Mouse (Mus musculus) forebrain, embryonic 14.5 days (tissue): Measurements from ENCODE around the gene Nova2. TPM values are rescaled to one million over a fixed set of nuclear protein-coding genes. Genes with fewer than 3 reads are reported as not detected.

Source experiments
- ATAC-seq: fragments of 200-750 bp; cut with Nextera tagmentation; 2 replicates; pipeline ENCODE4 v1.8.0; 2017; ENCODE audit warnings: mild to moderate bottlenecking, moderate library complexity
- DNase-seq: peaks from one replicate; pipeline ENCODE4 v3.0.0-alpha.2; 2015; ENCODE audit warnings: low spot score
- H3K27ac ChIP-seq: fragments of 300-500 bp; sonication (generic); 2 replicates; pipeline ENCODE4 v1.5.1; 2014; ENCODE audit warnings: low read depth, mild to moderate bottlenecking, control low read depth, low read length, moderate library complexity
- H3K27me3 ChIP-seq: fragments of 300-500 bp; sonication (generic); replicated peaks from 2 replicates; pipeline ENCODE4 v1.6.1; 2014; ENCODE audit warnings: low read length, control low read depth, mixed read lengths; ENCODE audit not compliant: control insufficient read depth, insufficient read depth
- H3K36me3 ChIP-seq: fragments of 300-500 bp; sonication (generic); 2 replicates; pipeline ENCODE4 v1.6.1; 2014; ENCODE audit warnings: low read length, control low read depth; ENCODE audit not compliant: control insufficient read depth, insufficient read depth
- H3K4me1 ChIP-seq: fragments of 300-500 bp; sonication (generic); 2 replicates; pipeline ENCODE4 v1.6.1; 2014; ENCODE audit warnings: antibody characterized with exemption, low read length, control low read depth; ENCODE audit not compliant: control insufficient read depth, insufficient read depth
- H3K4me2 ChIP-seq: fragments of 300-500 bp; sonication (generic); 2 replicates; pipeline ENCODE4 v1.6.1; 2014; ENCODE audit warnings: mild to moderate bottlenecking, control low read depth, low read length
- H3K4me3 ChIP-seq: fragments of 300-500 bp; sonication (generic); 2 replicates; pipeline ENCODE4 v1.5.1; 2014; ENCODE audit warnings: low read depth, low read length, control low read depth
- H3K9ac ChIP-seq: fragments of 300-500 bp; sonication (generic); 2 replicates; pipeline ENCODE4 v1.6.1; 2014; ENCODE audit warnings: mild to moderate bottlenecking, low read length, control low read depth, moderate library complexity
- H3K9me3 ChIP-seq: fragments of 300-500 bp; sonication (generic); replicated peaks from 2 replicates; pipeline ENCODE4 v1.6.1; 2016; ENCODE audit warnings: low read length, control low read depth, mixed read lengths; ENCODE audit not compliant: control insufficient read depth
- WGBS: fragments of 180-500 bp; shearing (Covaris S2); extraction: QIAGEN DNeasy Blood & Tissue Kit; methylation state at CpG from one replicate; pipeline ENCODE4 v1.1.7; 2014; 5-methylcytosine and 5-hydroxymethylcytosine counted together
- polyA plus RNA-seq: library from polyadenylated mRNA; unstranded; fragments of >200 nt; fragmentation: Nextera tagmentation; extraction: Ambion mirVana; gene quantifications from 2 replicates; pipeline ENCODE4 v1.2.1, GENCODE M21; 2014

The Nova2 gene
- polyA plus RNA-seq, 1 experiment from 2014 or later, result 13.1 TPM

DNA sequence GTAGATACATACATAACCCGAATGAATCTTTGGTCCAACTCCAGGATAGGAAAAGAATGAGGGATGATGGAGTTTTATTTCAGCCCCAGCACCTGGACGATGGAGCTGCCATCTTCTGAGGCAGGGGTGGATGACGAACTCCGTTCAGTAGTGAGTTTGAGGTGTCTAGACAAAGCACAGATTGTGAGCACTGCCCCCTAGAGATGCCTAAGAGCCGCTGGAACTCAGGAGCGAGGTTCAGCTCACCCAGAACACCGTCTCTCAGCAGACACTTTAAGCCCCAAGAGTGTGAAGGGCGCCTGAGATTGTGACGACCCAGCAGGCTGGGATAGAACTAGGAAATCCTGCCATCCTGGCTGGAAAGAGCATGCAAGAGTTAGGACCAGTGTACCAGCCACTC is 73.1 kb downstream of the Nova2 start:
- H3K9ac ChIP-seq, result peak overlapping the region; percentile 13; the same call in 1 of the 2 replicates
- no peaks in the 10 kb centered on the region for H3K9me3 ChIP-seq
- H3K4me1 ChIP-seq, result no peaks in the 10 kb centered on the region
- WGBS, result 30% methylated on average over 9 of the region's 9 CpGs
- DNase-seq (peak; percentile 36), ATAC-seq (no peak)
- no peaks in the 10 kb centered on the region for H3K27me3 ChIP-seq
- no peak overlapping the region for H3K4me2 ChIP-seq
- H3K36me3 ChIP-seq, result no peaks in the 10 kb centered on the region
- H3K4me3 ChIP-seq, result no peak overlapping the region
- H3K27ac ChIP-seq, result no peak overlapping the region

DNA sequence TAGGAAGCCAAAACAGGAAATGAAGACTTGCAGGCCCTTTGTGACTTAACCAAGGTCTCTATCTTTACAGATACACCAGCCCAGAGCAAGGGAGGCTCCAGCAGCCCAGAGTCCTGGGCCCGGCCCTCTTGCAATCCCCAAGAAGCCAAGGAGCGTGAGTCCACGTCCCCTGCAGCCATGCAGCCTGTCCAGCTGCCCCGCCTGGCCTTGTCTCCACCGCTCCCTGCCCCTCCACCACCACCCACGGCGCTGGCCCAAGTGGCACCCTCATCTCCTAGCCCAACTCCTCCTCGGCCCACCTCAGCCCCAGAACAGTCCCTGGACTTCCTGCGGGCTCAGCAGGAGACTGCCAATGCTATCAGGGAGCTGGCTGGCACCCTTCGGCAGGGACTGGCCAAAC is 74.7 kb downstream of the Nova2 start:
- Histone ChIP-seq H3K27ac (no peak overlapping the region), H3K27me3 (no peaks in the 10 kb centered on the region), H3K36me3 (peaks cover 7% of the 10 kb centered on the region), H3K4me3 (peak overlapping the region; percentile 5; the same call in 1 of the 2 replicates), H3K9ac (peak overlapping the region; percentile 43; the same call in 1 of the 2 replicates), H3K4me2 (peak overlapping the region; percentile 21; the same call in 1 of the 2 replicates), H3K9me3 (no peaks in the 10 kb centered on the region), H3K4me1 (peaks cover 9% of the 10 kb centered on the region)
- DNase-seq (no peak), ATAC-seq (no peak)
- 69% methylated on average over 10 of the region's 10 CpGs for WGBS

DNA sequence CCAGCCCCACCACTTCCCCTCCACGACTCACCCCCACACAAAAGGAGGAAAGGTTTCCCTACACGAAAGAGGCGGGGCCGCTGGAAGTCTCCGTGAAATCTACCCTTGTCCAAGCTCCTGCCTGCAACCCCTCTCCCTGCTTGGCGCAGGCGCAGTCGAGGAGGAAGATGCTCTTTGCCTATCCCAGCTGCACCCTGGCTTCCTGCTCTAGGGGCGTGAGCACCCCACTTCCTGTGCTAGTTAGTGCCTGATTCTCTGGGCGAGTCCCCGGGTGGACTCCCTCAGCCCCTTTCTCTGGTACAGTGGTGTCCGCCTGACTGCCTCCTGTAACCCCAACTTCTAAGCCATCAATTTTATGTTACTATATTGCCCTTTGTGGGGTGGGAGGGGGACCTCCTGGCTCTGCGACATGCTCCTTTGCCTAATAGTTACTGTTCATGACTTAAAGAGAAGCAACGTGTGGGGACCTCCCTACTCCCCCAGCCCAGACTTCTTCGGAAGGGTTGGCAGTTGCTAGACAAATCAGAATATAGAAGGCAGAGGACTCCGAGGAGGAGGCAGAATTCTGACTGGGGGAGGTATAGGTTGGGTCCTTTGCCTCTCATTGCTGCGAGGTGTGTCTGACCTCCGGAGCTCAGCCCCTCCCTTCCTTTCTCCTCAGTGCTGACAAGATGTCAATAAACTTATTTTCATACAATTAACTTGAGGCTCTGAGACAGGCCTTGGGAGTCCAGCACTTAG is 75.5 kb downstream of the Nova2 start:
- H3K27me3 ChIP-seq, result no peaks in the 10 kb centered on the region
- H3K27ac ChIP-seq, result no peak overlapping the region
- DNase-seq (no peak), ATAC-seq (no peak)
- peaks cover 11% of the 10 kb centered on the region for H3K4me1 ChIP-seq
- H3K4me3 ChIP-seq, result peak overlapping the region; percentile 5; the same call in 1 of the 2 replicates
- H3K9ac ChIP-seq, result peak overlapping the region; percentile 43; the same call in 1 of the 2 replicates
- WGBS, result 44% methylated on average over 18 of the region's 18 CpGs
- peak overlapping the region; percentile 21; the same call in 1 of the 2 replicates for H3K4me2 ChIP-seq
- no peaks in the 10 kb centered on the region for H3K9me3 ChIP-seq
- peaks cover 15% of the 10 kb centered on the region for H3K36me3 ChIP-seq

- peaks cover 17% of the 10 kb centered on the region for H3K36me3 ChIP-seq
- no peaks in the 10 kb centered on the region for H3K27me3 ChIP-seq
- 0 out of 2 replicates have a peak overlapping the region, but pooled peaks have one; percentile 77 for H3K9ac ChIP-seq
- H3K27ac ChIP-seq, result no peak overlapping the region
- DNase-seq, result no peak
- peaks cover 12% of the 10 kb centered on the region for H3K4me1 ChIP-seq
- no peak for ATAC-seq
- H3K4me2 ChIP-seq, result no peak overlapping the region
- 83% methylated on average over 3 of the region's 3 CpGs for WGBS
- no peak overlapping the region for H3K4me3 ChIP-seq
- H3K9me3 ChIP-seq, result no peaks in the 10 kb centered on the region
Measured at GRCm38 (mm10) chr7:19001807-19002085, 76.1 kb downstream of the Nova2 start.

DNA sequence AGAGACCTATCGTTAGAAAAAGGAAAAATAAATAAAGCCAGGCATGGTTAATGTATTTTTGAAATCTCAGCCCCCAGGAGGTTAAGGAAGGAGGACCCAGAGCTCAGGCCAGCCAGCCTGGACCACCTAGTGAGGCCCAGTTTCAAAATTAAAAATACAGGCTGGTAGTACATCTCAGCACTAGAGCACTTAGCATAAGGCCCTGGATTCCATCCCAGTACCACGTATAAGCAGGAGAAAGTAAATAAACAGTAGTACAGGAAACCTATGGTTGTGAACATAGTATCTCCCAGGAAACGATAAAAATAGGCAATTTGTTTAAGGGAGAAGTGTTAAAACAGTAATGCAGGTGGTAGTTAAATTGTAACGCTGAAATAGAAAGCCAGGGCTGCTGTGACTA is 76.4 kb downstream of the Nova2 start:
- no peak for ATAC-seq
- Histone ChIP-seq H3K4me3 (peak overlapping the region; percentile 37), H3K9me3 (no peaks in the 10 kb centered on the region), H3K36me3 (peaks cover 21% of the 10 kb centered on the region), H3K27me3 (no peaks in the 10 kb centered on the region), H3K27ac (peak overlapping the region; percentile 54; the same call in 1 of the 2 replicates), H3K9ac (peak overlapping the region; percentile 77), H3K4me2 (peak overlapping the region; percentile 69), H3K4me1 (peaks cover 14% of the 10 kb centered on the region)
- 48% methylated on average over 4 of the region's 4 CpGs for WGBS
- no peak for DNase-seq

- DNase-seq (peak; percentile 97), ATAC-seq (peak; percentile 71)
- Histone ChIP-seq H3K27me3 (no peaks in the 10 kb centered on the region), H3K4me1 (peaks cover 14% of the 10 kb centered on the region), H3K4me3 (peak overlapping the region; percentile 37), H3K36me3 (peaks cover 28% of the 10 kb centered on the region), H3K9me3 (no peaks in the 10 kb centered on the region), H3K27ac (peak overlapping the region; percentile 54), H3K4me2 (peak overlapping the region; percentile 69), H3K9ac (peak overlapping the region; percentile 77)
- 3% methylated on average over 16 of the region's 17 CpGs for WGBS
Measured at GRCm38 (mm10) chr7:19002848-19003498, 77.3 kb downstream of the Nova2 start.

DNA sequence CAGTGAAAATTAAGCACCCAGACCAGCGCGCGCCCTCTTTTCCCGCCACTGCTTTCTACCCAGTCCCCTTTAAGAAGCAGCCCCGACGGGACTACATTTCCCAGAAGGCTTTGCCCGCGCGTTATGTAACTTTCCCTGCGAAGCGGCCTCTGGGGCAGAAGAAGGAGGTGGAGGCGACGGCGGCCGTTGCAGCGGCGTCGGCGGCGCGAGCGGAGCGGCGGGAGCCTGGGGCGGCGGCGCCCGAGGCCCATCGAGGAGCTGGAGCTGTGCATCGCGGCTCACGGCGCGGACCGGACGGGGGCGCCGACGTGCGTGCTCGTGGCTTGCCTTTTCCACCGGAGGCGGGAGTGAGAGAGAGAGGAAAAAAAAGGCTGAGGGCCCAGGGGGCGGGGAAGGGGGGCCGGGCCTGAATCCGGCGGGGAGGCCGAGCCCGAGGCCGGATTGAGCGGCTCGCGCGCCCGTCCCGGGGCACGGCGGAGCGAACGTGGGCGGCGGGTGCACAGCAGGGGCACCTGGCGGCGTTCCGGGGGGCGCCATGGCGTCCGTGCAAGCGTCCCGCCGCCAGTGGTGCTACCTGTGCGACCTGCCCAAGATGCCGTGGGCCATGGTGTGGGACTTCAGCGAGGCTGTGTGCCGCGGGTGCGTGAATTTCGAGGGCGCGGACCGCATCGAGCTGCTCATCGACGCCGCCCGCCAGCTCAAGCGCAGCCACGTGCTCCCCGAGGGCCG is 78.4 kb downstream of the Nova2 start, which contains the start of gene Irf2bp1:
TSS of gene Irf2bp1 (plus strand) at position 143 of the 729 bp plus-strand sequence.
- WGBS, result under 1% methylated on average over 83 of the region's 90 CpGs
- peak; percentile 80 for ATAC-seq
- H3K4me1 ChIP-seq, result peaks cover 14% of the 10 kb centered on the region

GRCm38 (mm10) chr7:19004631-19005079 is 79.0 kb downstream of the Nova2 start:
- DNase-seq, result no peak

More for the DNA sequence above, 78.4 kb downstream of the Nova2 start, which contains the start of gene Irf2bp1:
- Histone ChIP-seq H3K36me3 (peaks cover 30% of the 10 kb centered on the region), H3K27me3 (no peaks in the 10 kb centered on the region), H3K27ac (peak within 1 kb of the TSS; percentile 90), H3K4me2 (peak within 1 kb of the TSS; percentile 99), H3K4me3 (peak within 1 kb of the TSS; percentile 92), H3K9ac (peak within 1 kb of the TSS; percentile 93), H3K9me3 (no peaks in the 10 kb centered on the region)
- DNase-seq, result peak; percentile 98

More at GRCm38 (mm10) chr7:19004631-19005079, 79.0 kb downstream of the Nova2 start:
- Histone ChIP-seq H3K36me3 (peaks cover 30% of the 10 kb centered on the region), H3K9me3 (no peaks in the 10 kb centered on the region), H3K4me1 (peaks cover 14% of the 10 kb centered on the region), H3K27ac (peak overlapping the region; percentile 90; the same call in 1 of the 2 replicates), H3K9ac (peak overlapping the region; percentile 93), H3K27me3 (no peaks in the 10 kb centered on the region), H3K4me3 (peak overlapping the region; percentile 92), H3K4me2 (peak overlapping the region; percentile 99)
- peak; percentile 1; the same call in 1 of the 2 replicates for ATAC-seq
- 5% methylated on average over 34 of the region's 34 CpGs for WGBS
